17 mouse cellular contexts compared by ENCODE assay signal in the genomic region with DNA sequence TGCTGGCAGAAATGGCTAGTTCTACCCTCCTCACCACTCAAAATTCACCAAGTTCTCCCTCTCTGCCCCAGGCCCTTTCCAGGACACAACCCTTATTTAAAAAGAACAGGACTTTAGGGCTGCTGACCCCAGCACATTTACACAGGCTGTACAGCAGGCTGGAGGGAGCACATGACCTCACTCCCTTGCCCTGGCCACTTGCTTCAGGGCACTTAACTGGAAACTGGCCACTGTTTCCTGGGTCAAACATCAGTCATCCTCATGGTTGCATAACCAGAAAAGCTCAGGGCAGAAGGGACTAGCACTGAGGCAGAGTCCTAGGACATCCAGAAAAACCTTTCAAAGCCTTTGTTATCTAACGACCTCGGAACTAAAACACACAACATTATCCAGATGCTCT. TPM values are rescaled to one million over a fixed set of nuclear protein-coding genes. Genes with fewer than 3 reads are reported as not detected.
DNase-seq lines count a peak whose midpoint lies in the region; ATAC-seq lines count a peak whose summit lies in the region.
"Had no signal": no experiment of that assay in that cellular context is flagged by ENCODE, and none has a peak within 500 bp of the region (broad histone marks: within the 10 kb centered on the region; RNA-seq: fewer than 3 reads in every experiment).

No protein-coding gene starts in this region.

- H3K9me3 ChIP-seq in intestine, embryonic 16.5 days (ENCODE audit: control insufficient read depth, low read length), result no peaks in the 10 kb centered on the region
- H3K9me3 ChIP-seq in intestine, embryonic 15.5 days, result no peaks in the 10 kb centered on the region
- no peaks in the 10 kb centered on the region for H3K9me3 ChIP-seq in liver, embryonic 16.5 days (replicated peaks; ENCODE audit: control insufficient read depth, low read length)
- no peaks in the 10 kb centered on the region for H3K9me3 ChIP-seq in midbrain, embryonic 11.5 days (ENCODE audit: control insufficient read depth, low read length)
- H3K9me3 ChIP-seq: embryonic facial prominence, embryonic 15.5 days; hindbrain, embryonic 15.5 days; neural tube, embryonic 12.5 days had no signal

- no peak overlapping the region for H3K4me2 ChIP-seq in intestine, embryonic 16.5 days (ENCODE audit: low read depth, low read length)
- H3K4me2 ChIP-seq in intestine, embryonic 15.5 days (replicated peaks), result no peak overlapping the region
- no peak overlapping the region for H3K4me2 ChIP-seq in liver, embryonic 16.5 days (ENCODE audit: low read depth, low read length)
- no peak overlapping the region for H3K4me2 ChIP-seq in midbrain, embryonic 11.5 days
- H3K4me2 ChIP-seq: embryonic facial prominence, embryonic 15.5 days; hindbrain, embryonic 15.5 days; neural tube, embryonic 12.5 days had no signal

- no peak overlapping the region for H3K9ac ChIP-seq in intestine, embryonic 16.5 days (ENCODE audit: low read depth, low read length)
- H3K9ac ChIP-seq in intestine, embryonic 15.5 days, result no peak overlapping the region
- H3K9ac ChIP-seq in liver, embryonic 16.5 days (ENCODE audit: low read depth, low read length), result no peak overlapping the region
- H3K9ac ChIP-seq in midbrain, embryonic 11.5 days (ENCODE audit: low read length), result no peak overlapping the region
- H3K9ac ChIP-seq: embryonic facial prominence, embryonic 15.5 days; hindbrain, embryonic 15.5 days; neural tube, embryonic 12.5 days had no signal

- peaks cover 44% of the 10 kb centered on the region for H3K4me1 ChIP-seq in intestine, embryonic 16.5 days (ENCODE audit: control insufficient read depth, insufficient read depth, low read length)
- H3K4me1 ChIP-seq in intestine, embryonic 15.5 days (replicated peaks), result peaks cover 22% of the 10 kb centered on the region
- H3K4me1 ChIP-seq in liver, embryonic 16.5 days (ENCODE audit: control insufficient read depth, low read depth, low read length), result peaks cover 4% of the 10 kb centered on the region
- H3K4me1 ChIP-seq in midbrain, embryonic 11.5 days (ENCODE audit: control insufficient read depth, insufficient read depth, low read length), result peaks cover 6% of the 10 kb centered on the region

- peaks cover 14% of the 10 kb centered on the region; the same call in 1 of the 2 replicates for H3K27me3 ChIP-seq in intestine, embryonic 16.5 days (replicated peaks; ENCODE audit: control insufficient read depth, insufficient read depth, low read length)
- H3K27me3 ChIP-seq in intestine, embryonic 15.5 days (replicated peaks), result peaks cover 15% of the 10 kb centered on the region
- peaks cover 14% of the 10 kb centered on the region for H3K27me3 ChIP-seq in liver, embryonic 16.5 days (ENCODE audit: control insufficient read depth, insufficient read depth, low read depth, low read length)
- peaks cover 16% of the 10 kb centered on the region for H3K27me3 ChIP-seq in midbrain, embryonic 11.5 days (ENCODE audit: control insufficient read depth, insufficient read depth, low read length)
- H3K27me3 ChIP-seq: Patski had no signal

- H3K4me3 ChIP-seq in intestine, embryonic 16.5 days (ENCODE audit: low read length), result no peak overlapping the region
- H3K4me3 ChIP-seq in intestine, embryonic 15.5 days (replicated peaks), result no peak overlapping the region
- H3K4me3 ChIP-seq in liver, embryonic 16.5 days (ENCODE audit: low read depth, low read length), result no peak overlapping the region
- no peak overlapping the region for H3K4me3 ChIP-seq in midbrain, embryonic 11.5 days (ENCODE audit: low read depth, low read length)
- H3K4me3 ChIP-seq: embryonic facial prominence, embryonic 15.5 days; hindbrain, embryonic 15.5 days; neural tube, embryonic 12.5 days had no signal

- peak; percentile 18; the same call in 1 of the 2 replicates for ATAC-seq in intestine, embryonic 16.5 days
- ATAC-seq in intestine, embryonic 15.5 days, result no peak
- ATAC-seq in liver, embryonic 16.5 days (ENCODE audit: low read depth), result peak; percentile 54
- no peak for ATAC-seq in midbrain, embryonic 11.5 days (ENCODE audit: low FRiP score)
- ATAC-seq: Patski had no signal

- H3K36me3 ChIP-seq in intestine, embryonic 16.5 days (ENCODE audit: control insufficient read depth, insufficient read depth, low read length), result no peaks in the 10 kb centered on the region
- no peaks in the 10 kb centered on the region for H3K36me3 ChIP-seq in intestine, embryonic 15.5 days
- no peaks in the 10 kb centered on the region for H3K36me3 ChIP-seq in liver, embryonic 16.5 days (ENCODE audit: control insufficient read depth, insufficient read depth)
- H3K36me3 ChIP-seq in midbrain, embryonic 11.5 days (ENCODE audit: control insufficient read depth, insufficient read depth, low read length), result no peaks in the 10 kb centered on the region
- H3K36me3 ChIP-seq: embryonic facial prominence, embryonic 15.5 days; hindbrain, embryonic 15.5 days; neural tube, embryonic 12.5 days had no signal

- 51% methylated on average over 2 of the region's 2 CpGs for WGBS in intestine, embryonic 16.5 days
- 43% methylated on average over 2 of the region's 2 CpGs for WGBS in intestine, embryonic 15.5 days
- WGBS in liver, embryonic 16.5 days (ENCODE audit: insufficient replicate concordance), result 42% methylated on average over 2 of the region's 2 CpGs
- WGBS in midbrain, embryonic 11.5 days, result 85% methylated on average over 2 of the region's 2 CpGs

- peak; percentile 75 for DNase-seq in lung, postnatal 36 days
- DNase-seq in lung, postnatal 4 days, result no peak
- no peak for DNase-seq in midbrain, embryonic 11.5 days (ENCODE audit: low spot score, missing footprints)
- no peak for DNase-seq in urinary bladder, postnatal 4 days (ENCODE audit: low spot score in 2 of 2)
- DNase-seq: B cell, adult 2 months; cerebellum, adult 2 months; gastrocnemius, postnatal 25 days; heart, postnatal 14 days; right cerebral cortex, postnatal 25 days; thymus, adult 2 months had no signal

- peak overlapping the region; percentile 43; the same call in 1 of the 2 replicates for H3K27ac ChIP-seq in intestine, embryonic 16.5 days (ENCODE audit: low read length)
- H3K27ac ChIP-seq in intestine, embryonic 15.5 days, result no peak overlapping the region
- H3K27ac ChIP-seq in liver, embryonic 16.5 days (ENCODE audit: low read length), result no peak overlapping the region; the same call in 1 of the 2 replicates
- no peak overlapping the region for H3K27ac ChIP-seq in midbrain, embryonic 11.5 days (ENCODE audit: low read depth, low read length)
- H3K27ac ChIP-seq: hindbrain, embryonic 15.5 days; neural tube, embryonic 12.5 days had no signal

RNA-seq across cellular contexts. Expression of a gene that starts 5.3 kb away (rescaled TPM):
- polyA plus RNA-seq in intestine, embryonic 16.5 days (2015; fragmentation: Nextera tagmentation; extraction: Ambion mirVana), result 21.8 and 22.7 TPM in 2 replicates
- 19.6 and 21.7 TPM in 2 replicates for polyA plus RNA-seq in intestine, embryonic 15.5 days (2015; fragmentation: Nextera tagmentation; extraction: Ambion mirVana)
- 3.2 and 3.3 TPM in 2 replicates for polyA plus RNA-seq in liver, embryonic 16.5 days (2015; fragmentation: Nextera tagmentation; extraction: Ambion mirVana)
- polyA plus RNA-seq in midbrain, embryonic 11.5 days (2014; fragmentation: Nextera tagmentation; extraction: Ambion mirVana), result 0.57 and 0.94 TPM in 2 replicates

Comparison
In these comparisons a context has a peak if more than half of its experiments do, and no peak if none do; other contexts are left out.
1. ATAC-seq: peak in intestine, embryonic 16.5 days (single experiment) and liver, embryonic 16.5 days (single experiment); none in intestine, embryonic 15.5 days (single experiment) and midbrain, embryonic 11.5 days (single experiment).